Mouse (Mus musculus): ENCODE data around the gene Nob1. TPM values are rescaled to one million over a fixed set of nuclear protein-coding genes. Genes with fewer than 3 reads are reported as not detected.

Nob1 gene
- polyA plus RNA-seq (2015; fragmentation: Illumina TruSeq; extraction: RNeasy Lipid Tissue Mini Kit (QIAGEN cat#74804); ENCODE audit: insufficient read depth, low replicate concordance), result 25.8 TPM

GRCm38 (mm10) chr8:107424597-107425229 is at the start of gene Nob1:
TSS of gene Nob1 (minus strand) at chr8:107425051.

GRCm38 (mm10) chr8:107435962-107436831 is 11.3 kb upstream of the Nob1 start, which contains the start of gene Wwp2:
TSS of gene Wwp2 (plus strand) at chr8:107436365.

GRCm38 (mm10) chr8:107403038-107403781 is 21.6 kb downstream of the Nob1 start, which contains the start of gene Nqo1:
TSS of gene Nqo1 (minus strand) at chr8:107403206.

Other genes starting within 250 kb of the Nob1 start
- gene Nfat5, start 131.6 kb downstream of the Nob1 start, polyA plus RNA-seq (2015; fragmentation: Illumina TruSeq; extraction: RNeasy Lipid Tissue Mini Kit (QIAGEN cat#74804); ENCODE audit: insufficient read depth, low replicate concordance), result 106 TPM
- gene Nqo1, start 21.8 kb downstream of the Nob1 start, polyA plus RNA-seq (2015; fragmentation: Illumina TruSeq; extraction: RNeasy Lipid Tissue Mini Kit (QIAGEN cat#74804); ENCODE audit: insufficient read depth, low replicate concordance), result 4.5 TPM
- 51.1 TPM for gene Wwp2, start 11.3 kb upstream of the Nob1 start, polyA plus RNA-seq (2015; fragmentation: Illumina TruSeq; extraction: RNeasy Lipid Tissue Mini Kit (QIAGEN cat#74804); ENCODE audit: insufficient read depth, low replicate concordance)
- gene Psmd7, start 163.4 kb upstream of the Nob1 start, polyA plus RNA-seq (2015; fragmentation: Illumina TruSeq; extraction: RNeasy Lipid Tissue Mini Kit (QIAGEN cat#74804); ENCODE audit: insufficient read depth, low replicate concordance), result 68.1 TPM